Mouse (Mus musculus): ENCODE measurements around the gene Hmcn1. TPM values are rescaled to one million over a fixed set of nuclear protein-coding genes. Genes with fewer than 3 reads are reported as not detected.

Gene Hmcn1
- polyA plus RNA-seq, 1 experiment: 0.92 TPM

DNA sequence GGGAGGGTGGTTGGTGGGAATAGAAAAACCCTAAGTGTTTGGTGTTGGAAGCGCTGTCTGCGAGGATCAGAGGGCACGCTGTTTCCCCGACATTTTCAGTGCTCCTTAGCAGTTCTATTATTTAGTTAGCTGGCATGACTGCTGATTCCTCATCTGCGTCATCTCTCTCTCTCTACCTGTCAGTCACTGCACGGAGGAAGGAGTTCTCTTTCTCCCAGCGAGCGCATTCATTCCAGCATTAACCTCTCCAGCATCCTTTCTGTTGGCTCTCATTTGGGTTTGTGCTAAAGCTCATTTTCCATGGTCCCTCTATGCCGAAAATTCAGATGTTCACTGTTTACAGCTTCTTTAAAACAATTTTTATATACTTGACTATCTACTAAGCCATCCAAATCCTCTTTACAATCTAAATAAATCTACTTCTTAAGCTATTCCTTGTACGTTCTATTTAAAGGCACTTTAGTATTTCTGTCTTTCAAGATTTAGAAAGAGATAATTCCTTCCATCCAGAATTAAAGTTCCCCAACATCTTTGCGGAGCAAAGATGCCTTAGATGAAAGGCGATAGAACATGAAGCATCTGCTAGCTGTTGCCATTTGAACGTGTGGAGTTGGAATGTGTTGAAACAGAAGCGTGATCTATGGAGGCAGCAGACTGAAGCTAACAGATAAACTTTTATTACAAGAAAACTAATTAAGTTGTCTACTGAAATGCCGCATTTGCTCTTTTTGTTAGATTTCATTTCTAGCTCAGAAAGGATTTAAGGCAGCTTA lies 210.0 kb downstream of the Hmcn1 start:
- Histone ChIP-seq H3K4me3 (ENCODE audit: control insufficient read depth, insufficient read depth, low read length) (no peak overlapping the region), H3K4me1 (replicated peaks; ENCODE audit: control insufficient read depth, insufficient read depth, low read length) (no peaks in the 10 kb centered on the region), H3K27me3 (ENCODE audit: control insufficient read depth, insufficient read depth, low read length) (no peaks in the 10 kb centered on the region), H3K27ac (ENCODE audit: control insufficient read depth, insufficient read depth, low read length) (no peak overlapping the region), H3K36me3 (ENCODE audit: control insufficient read depth, insufficient read depth, low read length) (no peaks in the 10 kb centered on the region)
- WGBS: 96% methylated on average over 15 of the region's 15 CpGs
- TF ChIP-seq POLR2A (IDR thresholded peaks at IDR 0.05; ENCODE audit: control insufficient read depth, extremely low read depth, insufficient read depth, low read length, poor library complexity) (no peak), CTCF (IDR thresholded peaks at IDR 0.05; ENCODE audit: borderline replicate concordance, control insufficient read depth, extremely low read depth, insufficient read depth, low read length, poor library complexity) (no peak)
- no peak for DNase-seq

DNA sequence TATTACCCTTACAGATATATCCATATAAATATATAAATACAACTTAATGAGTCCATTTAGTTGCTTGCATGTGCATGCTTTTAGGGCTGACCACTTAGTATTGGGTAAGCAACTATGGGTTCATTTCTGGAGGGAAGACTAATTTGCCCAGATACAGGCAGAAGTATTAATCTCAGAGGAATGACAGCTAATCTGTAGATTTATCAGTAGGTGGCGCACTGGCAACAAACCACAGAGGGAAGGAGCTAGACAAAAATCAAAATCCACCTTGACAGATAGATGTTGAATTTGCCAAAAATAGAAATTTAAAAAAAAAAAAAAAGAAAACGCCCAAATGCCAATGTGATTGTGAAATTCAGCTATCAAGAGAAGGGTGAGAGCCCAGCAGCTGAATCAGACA lies 213.3 kb downstream of the Hmcn1 start:
- Histone ChIP-seq H3K36me3 (ENCODE audit: control insufficient read depth, insufficient read depth, low read length) (no peaks in the 10 kb centered on the region), H3K4me3 (ENCODE audit: control insufficient read depth, insufficient read depth, low read length) (no peak overlapping the region), H3K27me3 (ENCODE audit: control insufficient read depth, insufficient read depth, low read length) (no peaks in the 10 kb centered on the region), H3K27ac (ENCODE audit: control insufficient read depth, insufficient read depth, low read length) (no peak overlapping the region), H3K4me1 (replicated peaks; ENCODE audit: control insufficient read depth, insufficient read depth, low read length) (no peaks in the 10 kb centered on the region)
- DNase-seq: no peak
- WGBS: 9% methylated on average over 2 of the region's 2 CpGs
- TF ChIP-seq CTCF (IDR thresholded peaks at IDR 0.05; ENCODE audit: borderline replicate concordance, control insufficient read depth, extremely low read depth, insufficient read depth, low read length, poor library complexity): no peak
- no peak for TF ChIP-seq POLR2A (IDR thresholded peaks at IDR 0.05; ENCODE audit: control insufficient read depth, extremely low read depth, insufficient read depth, low read length, poor library complexity)

DNA sequence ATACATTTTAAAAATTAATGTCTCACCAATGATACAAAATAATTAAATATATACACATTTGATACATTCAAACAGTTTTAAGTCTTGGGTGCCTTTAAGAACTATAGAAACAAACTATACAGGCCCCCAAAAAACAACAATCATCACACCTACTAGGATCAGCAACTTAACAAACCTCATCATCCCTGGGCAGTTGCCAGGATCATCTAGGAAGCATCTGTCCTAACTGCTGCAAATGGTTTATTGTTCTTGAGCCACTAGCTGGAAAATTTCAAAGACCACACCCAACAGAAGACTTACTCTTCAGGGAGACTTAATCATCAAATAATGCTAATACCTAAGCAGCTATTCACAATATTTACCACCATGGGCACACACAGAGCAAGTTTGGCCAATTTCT lies 216.5 kb downstream of the Hmcn1 start:
- no peak overlapping the region for H3K27ac ChIP-seq (ENCODE audit: control insufficient read depth, insufficient read depth, low read length)
- no peak for TF ChIP-seq CTCF (IDR thresholded peaks at IDR 0.05; ENCODE audit: borderline replicate concordance, control insufficient read depth, extremely low read depth, insufficient read depth, low read length, poor library complexity)
- no peak for TF ChIP-seq POLR2A (IDR thresholded peaks at IDR 0.05; ENCODE audit: control insufficient read depth, extremely low read depth, insufficient read depth, low read length, poor library complexity)
- H3K4me3 ChIP-seq (ENCODE audit: control insufficient read depth, insufficient read depth, low read length): no peak overlapping the region
- no peaks in the 10 kb centered on the region for H3K4me1 ChIP-seq (replicated peaks; ENCODE audit: control insufficient read depth, insufficient read depth, low read length)
- no peaks in the 10 kb centered on the region for H3K27me3 ChIP-seq (ENCODE audit: control insufficient read depth, insufficient read depth, low read length)
- no peak for DNase-seq
- H3K36me3 ChIP-seq (ENCODE audit: control insufficient read depth, insufficient read depth, low read length): no peaks in the 10 kb centered on the region

DNA sequence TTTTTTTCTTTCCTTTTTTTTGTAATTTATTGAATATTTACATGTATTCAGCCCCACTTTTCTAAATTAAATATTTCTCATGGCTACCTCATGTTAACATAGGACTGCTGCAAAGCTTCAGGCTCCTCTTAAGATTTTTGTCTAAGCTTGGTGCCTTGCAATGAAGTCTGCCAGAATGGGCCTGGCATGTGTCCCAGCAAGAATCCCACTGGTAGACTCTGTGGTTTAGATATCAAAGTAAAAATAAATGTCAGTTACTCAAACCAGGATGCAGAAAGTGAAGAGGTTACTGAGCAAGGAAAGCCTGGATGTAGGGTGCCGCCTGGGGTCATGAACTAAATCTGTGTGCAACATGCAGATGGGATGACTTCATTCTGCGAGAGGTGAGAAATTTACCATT lies 217.5 kb downstream of the Hmcn1 start:
- DNase-seq: no peak
- H3K4me3 ChIP-seq (ENCODE audit: control insufficient read depth, insufficient read depth, low read length): no peak overlapping the region
- TF ChIP-seq POLR2A (IDR thresholded peaks at IDR 0.05; ENCODE audit: control insufficient read depth, extremely low read depth, insufficient read depth, low read length, poor library complexity) (no peak), CTCF (IDR thresholded peaks at IDR 0.05; ENCODE audit: borderline replicate concordance, control insufficient read depth, extremely low read depth, insufficient read depth, low read length, poor library complexity) (no peak)
- no peaks in the 10 kb centered on the region for H3K4me1 ChIP-seq (replicated peaks; ENCODE audit: control insufficient read depth, insufficient read depth, low read length)
- WGBS: 89% methylated on average over 2 of the region's 2 CpGs
- no peaks in the 10 kb centered on the region for H3K36me3 ChIP-seq (ENCODE audit: control insufficient read depth, insufficient read depth, low read length)
- H3K27ac ChIP-seq (ENCODE audit: control insufficient read depth, insufficient read depth, low read length): no peak overlapping the region
- no peaks in the 10 kb centered on the region for H3K27me3 ChIP-seq (ENCODE audit: control insufficient read depth, insufficient read depth, low read length)

DNA sequence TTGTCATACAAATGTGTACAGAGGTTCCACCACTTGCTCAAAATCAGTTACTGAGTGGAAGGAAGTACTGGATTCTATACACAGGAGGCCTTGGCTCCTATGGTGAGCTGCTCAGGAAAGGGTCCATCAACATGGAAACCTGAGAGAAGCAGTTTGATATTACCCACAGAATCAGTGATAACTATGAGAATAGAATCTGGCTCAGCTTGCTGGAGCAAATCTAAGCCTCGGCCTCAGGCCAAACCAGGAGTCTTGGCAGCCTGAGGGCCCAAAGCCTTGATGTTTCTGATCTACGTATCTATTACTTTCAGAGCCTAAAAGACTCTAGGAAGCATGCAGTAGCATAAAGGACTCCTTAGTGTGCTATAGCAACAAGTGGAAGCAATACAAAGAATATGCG lies 220.3 kb downstream of the Hmcn1 start:
- 92% methylated on average over 3 of the region's 3 CpGs for WGBS
- no peaks in the 10 kb centered on the region for H3K27me3 ChIP-seq (ENCODE audit: control insufficient read depth, insufficient read depth, low read length)
- DNase-seq: no peak
- no peaks in the 10 kb centered on the region for H3K4me1 ChIP-seq (replicated peaks; ENCODE audit: control insufficient read depth, insufficient read depth, low read length)
- H3K27ac ChIP-seq (ENCODE audit: control insufficient read depth, insufficient read depth, low read length): no peak overlapping the region
- no peak overlapping the region for H3K4me3 ChIP-seq (ENCODE audit: control insufficient read depth, insufficient read depth, low read length)
- no peaks in the 10 kb centered on the region for H3K36me3 ChIP-seq (ENCODE audit: control insufficient read depth, insufficient read depth, low read length)
- TF ChIP-seq CTCF (IDR thresholded peaks at IDR 0.05; ENCODE audit: borderline replicate concordance, control insufficient read depth, extremely low read depth, insufficient read depth, low read length, poor library complexity) (no peak), POLR2A (IDR thresholded peaks at IDR 0.05; ENCODE audit: control insufficient read depth, extremely low read depth, insufficient read depth, low read length, poor library complexity) (no peak)

DNA sequence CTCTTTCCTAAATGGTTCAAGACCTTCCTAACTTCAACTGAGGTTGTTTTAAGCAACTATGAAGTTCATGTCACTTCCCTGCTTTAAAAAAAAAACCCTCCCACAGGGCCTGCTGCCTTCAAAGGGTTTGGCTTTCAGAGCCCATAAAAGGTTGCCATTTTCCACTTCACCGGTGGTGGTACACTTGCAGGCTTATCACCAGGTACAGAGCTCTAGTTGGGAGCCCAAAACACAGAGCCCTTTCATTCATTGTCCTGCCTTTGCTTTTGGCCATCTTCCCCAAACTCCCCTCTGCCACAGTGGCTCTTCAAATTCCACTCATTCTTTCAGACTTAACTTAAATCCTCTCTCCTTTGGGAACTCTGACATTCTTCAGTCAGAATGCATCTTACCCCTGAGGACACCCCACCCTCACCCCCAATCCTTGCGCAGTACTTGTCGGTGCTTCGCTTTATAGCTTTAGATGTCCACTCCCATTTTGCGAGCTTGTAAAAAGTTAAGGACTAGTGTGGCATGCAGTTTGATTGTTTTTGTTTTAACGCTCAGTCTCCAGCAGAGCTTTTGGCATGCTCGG lies 222.2 kb downstream of the Hmcn1 start:
- no peaks in the 10 kb centered on the region for H3K36me3 ChIP-seq (ENCODE audit: control insufficient read depth, insufficient read depth, low read length)
- no peak for DNase-seq
- TF ChIP-seq CTCF (IDR thresholded peaks at IDR 0.05; ENCODE audit: borderline replicate concordance, control insufficient read depth, extremely low read depth, insufficient read depth, low read length, poor library complexity): no peak
- no peak for TF ChIP-seq POLR2A (IDR thresholded peaks at IDR 0.05; ENCODE audit: control insufficient read depth, extremely low read depth, insufficient read depth, low read length, poor library complexity)
- no peaks in the 10 kb centered on the region for H3K27me3 ChIP-seq (ENCODE audit: control insufficient read depth, insufficient read depth, low read length)
- 92% methylated on average over 7 of the region's 7 CpGs for WGBS
- no peaks in the 10 kb centered on the region for H3K4me1 ChIP-seq (replicated peaks; ENCODE audit: control insufficient read depth, insufficient read depth, low read length)
- no peak overlapping the region for H3K27ac ChIP-seq (ENCODE audit: control insufficient read depth, insufficient read depth, low read length)
- H3K4me3 ChIP-seq (ENCODE audit: control insufficient read depth, insufficient read depth, low read length): no peak overlapping the region

Data from thymus, adult 2 months (tissue).